Mouse (Mus musculus): ENCODE measurements at regions not wholly inside any gene's neighbourhood (a gene's known extent, or its start where the extent isn't known, plus 50 kb on each side); places are given as distances from the start of the nearest gene placed in this dataset.

DNA sequence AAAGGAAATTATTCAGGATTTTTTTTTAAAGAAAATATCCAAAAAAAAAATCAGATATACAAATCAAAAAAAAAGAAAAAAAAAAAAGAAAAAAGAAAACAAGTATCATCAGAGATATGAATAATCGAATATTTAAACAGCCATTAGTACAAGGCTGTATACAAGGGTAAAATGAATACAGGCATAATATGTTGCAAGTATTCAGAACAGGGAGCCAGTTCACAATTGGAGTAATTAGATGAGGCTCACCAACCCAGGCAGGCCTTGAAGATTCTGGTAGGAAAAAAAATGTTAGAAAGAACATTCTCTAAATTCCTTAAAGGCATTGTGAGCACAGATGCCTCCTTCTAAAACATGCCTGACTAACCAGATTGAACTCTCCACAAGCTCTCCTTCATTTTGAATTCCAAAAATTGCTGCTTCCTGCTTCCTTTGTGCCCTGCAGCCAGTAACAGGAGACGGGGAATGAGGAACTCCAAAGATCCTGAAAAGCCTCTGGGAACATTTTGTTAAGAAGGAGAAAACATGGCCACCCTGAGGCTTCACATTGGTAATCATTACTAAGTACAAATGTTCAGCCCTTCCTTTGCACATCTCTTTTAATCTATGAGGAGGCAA lies 590.6 kb upstream of the Diaph2 start:
- H3K9ac ChIP-seq = no peak overlapping the region
- no peak overlapping the region; the same call in 1 of the 2 replicates for H3K27ac ChIP-seq
- ATAC-seq = 0 out of 2 replicates have a peak, but pooled peaks have one; percentile 21
- H3K27me3 ChIP-seq = no peaks in the 10 kb centered on the region
- no peaks in the 10 kb centered on the region for H3K4me1 ChIP-seq
- H3K4me2 ChIP-seq = no peak overlapping the region
- H3K36me3 ChIP-seq (ENCODE audit: poor library complexity, severe bottlenecking) = no peaks in the 10 kb centered on the region
- H3K9me3 ChIP-seq (replicated peaks) = no peaks in the 10 kb centered on the region
- no peak overlapping the region for H3K4me3 ChIP-seq
- WGBS = 38% methylated on average over 2 of the region's 2 CpGs

Measured in forebrain, embryonic 13.5 days (tissue).